32 mouse cellular contexts compared by ENCODE assay signal in the genomic region with DNA sequence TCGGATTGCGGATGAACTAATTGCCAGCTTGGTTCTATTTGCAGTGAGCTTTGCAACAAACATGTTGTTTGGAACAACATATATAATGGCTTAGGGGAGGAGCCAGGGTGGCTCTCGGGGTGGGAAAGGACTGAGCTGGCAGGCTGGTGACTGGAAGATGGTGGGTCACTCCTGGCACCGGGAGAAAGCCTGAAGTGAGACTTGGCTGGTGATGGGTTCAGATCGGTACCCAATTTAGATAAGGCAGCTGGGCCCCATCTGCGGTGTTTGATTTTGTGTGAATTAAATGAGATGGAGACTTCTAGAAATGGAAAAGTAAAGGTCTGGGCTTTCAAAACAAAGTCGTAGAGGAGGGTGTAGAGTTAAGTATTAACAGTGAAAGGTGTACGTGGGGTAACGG.
A peak's percentile ranks its signal among the peaks of the same experiment; 100 is the strongest.
DNase-seq lines count a peak whose midpoint lies in the region; ATAC-seq and TF ChIP-seq lines count a peak whose summit lies in the region.
"Had no signal": no experiment of that assay in that cellular context is flagged by ENCODE, and none has a peak within 500 bp of the region (broad histone marks: within the 10 kb centered on the region; RNA-seq: fewer than 3 reads in every experiment).

No protein-coding gene starts in this region.

- no peak for DNase-seq in forebrain, embryonic 11.5 days (ENCODE audit: low spot score)
- no peak for DNase-seq in midbrain, embryonic 10.5 days (ENCODE audit: low spot score)
- peak; percentile 66 for DNase-seq in forebrain, postnatal 0 days
- DNase-seq in gastrocnemius, postnatal 25 days: no peak
- DNase-seq: adrenal gland, adult 2 months; adrenal gland, postnatal 36 days; cerebellum, adult 2 months; cerebellum, postnatal 36 days; gastrocnemius, adult 2 months; heart, postnatal 14 days; kidney, adult 9 months; kidney, postnatal 10 days; layer of hippocampus, postnatal 36 days; liver, embryonic 13.5 days; lung, adult 18-20 months; lung, postnatal 4 days; right cerebral cortex, adult 18-20 months; spleen, adult 18-20 months; thymus, adult 18-20 months; thymus, postnatal 25 days had no signal

- H3K4me2 ChIP-seq in forebrain, embryonic 13.5 days: no peak overlapping the region
- H3K4me2 ChIP-seq in forebrain, embryonic 11.5 days (ENCODE audit: low read depth, low read length, severe bottlenecking): no peak overlapping the region
- H3K4me2 ChIP-seq in midbrain, embryonic 12.5 days (replicated peaks): no peak overlapping the region
- H3K4me2 ChIP-seq in forebrain, postnatal 0 days (ENCODE audit: low read depth): 0 out of 2 replicates have a peak overlapping the region, but pooled peaks have one; percentile 5
- H3K4me2 ChIP-seq in midbrain, embryonic 15.5 days: no peak overlapping the region
- H3K4me2 ChIP-seq: limb, embryonic 15.5 days; liver, embryonic 13.5 days had no signal

- TF ChIP-seq CTCF in forebrain, postnatal 0 days (IDR thresholded peaks at IDR 0.05; ENCODE audit: low read depth): no peak

- H3K4me3 ChIP-seq in forebrain, embryonic 13.5 days: no peak overlapping the region
- no peak overlapping the region for H3K4me3 ChIP-seq in forebrain, embryonic 11.5 days (ENCODE audit: low read depth, low read length)
- H3K4me3 ChIP-seq in midbrain, embryonic 12.5 days: no peak overlapping the region
- H3K4me3 ChIP-seq in midbrain, embryonic 10.5 days: no peak overlapping the region
- no peak overlapping the region for H3K4me3 ChIP-seq in forebrain, postnatal 0 days (ENCODE audit: low read depth, low read length)
- H3K4me3 ChIP-seq in midbrain, embryonic 15.5 days: no peak overlapping the region
- H3K4me3 ChIP-seq: gastrocnemius, adult 2 months; limb, embryonic 10.5 days; limb, embryonic 15.5 days; liver, embryonic 13.5 days; myocyte had no signal

- WGBS in forebrain, embryonic 13.5 days: 82% methylated on average over 9 of the region's 9 CpGs
- 90% methylated on average over 9 of the region's 9 CpGs for WGBS in forebrain, embryonic 11.5 days
- WGBS in midbrain, embryonic 12.5 days: 91% methylated on average over 9 of the region's 9 CpGs
- 91% methylated on average over 9 of the region's 9 CpGs for WGBS in midbrain, embryonic 10.5 days
- WGBS in forebrain, postnatal 0 days: 56% methylated on average over 9 of the region's 9 CpGs
- 90% methylated on average over 9 of the region's 9 CpGs for WGBS in midbrain, embryonic 15.5 days

- no peaks in the 10 kb centered on the region for H3K36me3 ChIP-seq in forebrain, embryonic 13.5 days (ENCODE audit: poor library complexity, severe bottlenecking)
- H3K36me3 ChIP-seq in forebrain, embryonic 11.5 days (ENCODE audit: control insufficient read depth, insufficient read depth, low read length): no peaks in the 10 kb centered on the region
- H3K36me3 ChIP-seq in midbrain, embryonic 12.5 days: no peaks in the 10 kb centered on the region
- no peaks in the 10 kb centered on the region for H3K36me3 ChIP-seq in midbrain, embryonic 10.5 days
- H3K36me3 ChIP-seq in forebrain, postnatal 0 days (ENCODE audit: insufficient read depth): no peaks in the 10 kb centered on the region
- H3K36me3 ChIP-seq in midbrain, embryonic 15.5 days (replicated peaks): no peaks in the 10 kb centered on the region
- H3K36me3 ChIP-seq: limb, embryonic 10.5 days; limb, embryonic 15.5 days; liver, embryonic 13.5 days had no signal

- no peak overlapping the region for H3K9ac ChIP-seq in forebrain, embryonic 13.5 days
- no peak overlapping the region for H3K9ac ChIP-seq in forebrain, embryonic 11.5 days (ENCODE audit: low read length)
- no peak overlapping the region for H3K9ac ChIP-seq in midbrain, embryonic 12.5 days (replicated peaks)
- 0 out of 2 replicates have a peak overlapping the region, but pooled peaks have one; percentile 37 for H3K9ac ChIP-seq in forebrain, postnatal 0 days
- H3K9ac ChIP-seq in midbrain, embryonic 15.5 days: no peak overlapping the region
- H3K9ac ChIP-seq: limb, embryonic 15.5 days; liver, embryonic 13.5 days had no signal

- peak overlapping the region; percentile 78 for H3K27ac ChIP-seq in forebrain, embryonic 13.5 days
- H3K27ac ChIP-seq in forebrain, embryonic 11.5 days (ENCODE audit: low read depth, low read length): no peak overlapping the region
- H3K27ac ChIP-seq in midbrain, embryonic 12.5 days (replicated peaks): peak overlapping the region; percentile 26; the same call in 1 of the 2 replicates
- no peak overlapping the region for H3K27ac ChIP-seq in midbrain, embryonic 10.5 days (replicated peaks)
- H3K27ac ChIP-seq in forebrain, postnatal 0 days (ENCODE audit: low read depth, low read length): peak overlapping the region; percentile 86
- peak overlapping the region; percentile 72; the same call in 1 of the 2 replicates for H3K27ac ChIP-seq in midbrain, embryonic 15.5 days
- H3K27ac ChIP-seq: gastrocnemius, adult 2 months; limb, embryonic 10.5 days; limb, embryonic 15.5 days; liver, embryonic 13.5 days; stomach, postnatal 0 days had no signal

- ATAC-seq in forebrain, embryonic 13.5 days: no peak
- no peak for ATAC-seq in forebrain, embryonic 11.5 days (replicated peaks; ENCODE audit: low FRiP score)
- no peak for ATAC-seq in midbrain, embryonic 12.5 days (ENCODE audit: low FRiP score, low read depth)
- peak; percentile 48; the same call in 1 of the 2 replicates for ATAC-seq in forebrain, postnatal 0 days
- ATAC-seq in midbrain, embryonic 15.5 days (replicated peaks): no peak
- no peak for ATAC-seq in monocyte, adult 5-6 weeks (replicated peaks; ENCODE audit: insufficient number of reproducible peaks, low FRiP score, low TSS enrichment, poor library complexity, severe bottlenecking)
- ATAC-seq: activated CD4-positive, CD25-positive, alpha-beta regulatory T cell, adult 4 months; intestine, embryonic 16.5 days; lung, postnatal 0 days had no signal

- H3K9me3 ChIP-seq in forebrain, embryonic 13.5 days (replicated peaks): no peaks in the 10 kb centered on the region
- H3K9me3 ChIP-seq in forebrain, embryonic 11.5 days (ENCODE audit: control insufficient read depth, low read length): no peaks in the 10 kb centered on the region
- no peaks in the 10 kb centered on the region for H3K9me3 ChIP-seq in midbrain, embryonic 12.5 days
- no peaks in the 10 kb centered on the region for H3K9me3 ChIP-seq in midbrain, embryonic 10.5 days (replicated peaks)
- H3K9me3 ChIP-seq in forebrain, postnatal 0 days (ENCODE audit: low read length): no peaks in the 10 kb centered on the region
- H3K9me3 ChIP-seq in midbrain, embryonic 15.5 days: no peaks in the 10 kb centered on the region
- H3K9me3 ChIP-seq: limb, embryonic 10.5 days; limb, embryonic 15.5 days; liver, embryonic 13.5 days had no signal

- no peaks in the 10 kb centered on the region for H3K27me3 ChIP-seq in forebrain, embryonic 13.5 days
- no peaks in the 10 kb centered on the region for H3K27me3 ChIP-seq in forebrain, embryonic 11.5 days (ENCODE audit: control insufficient read depth, insufficient read depth, low read length)
- no peaks in the 10 kb centered on the region for H3K27me3 ChIP-seq in midbrain, embryonic 12.5 days
- H3K27me3 ChIP-seq in midbrain, embryonic 10.5 days (ENCODE audit: low read depth, poor library complexity, severe bottlenecking): no peaks in the 10 kb centered on the region
- no peaks in the 10 kb centered on the region for H3K27me3 ChIP-seq in forebrain, postnatal 0 days (ENCODE audit: insufficient read depth, low read length)
- H3K27me3 ChIP-seq in midbrain, embryonic 15.5 days (replicated peaks): no peaks in the 10 kb centered on the region
- H3K27me3 ChIP-seq: CH12.LX; limb, embryonic 15.5 days; liver, embryonic 13.5 days had no signal

- H3K4me1 ChIP-seq in forebrain, embryonic 13.5 days: peaks cover 76% of the 10 kb centered on the region
- peaks cover 19% of the 10 kb centered on the region for H3K4me1 ChIP-seq in forebrain, embryonic 11.5 days (replicated peaks; ENCODE audit: control insufficient read depth, insufficient read depth, low read length)
- H3K4me1 ChIP-seq in midbrain, embryonic 12.5 days: peaks cover 59% of the 10 kb centered on the region
- peaks cover 49% of the 10 kb centered on the region for H3K4me1 ChIP-seq in midbrain, embryonic 10.5 days
- H3K4me1 ChIP-seq in forebrain, postnatal 0 days (ENCODE audit: insufficient read depth): peaks cover 40% of the 10 kb centered on the region
- H3K4me1 ChIP-seq in midbrain, embryonic 15.5 days: peaks cover 55% of the 10 kb centered on the region

Comparison
In these comparisons a context has a peak if more than half of its experiments do, and no peak if none do; other contexts are left out.
1. H3K27ac ChIP-seq: peak in forebrain, embryonic 13.5 days (single experiment), midbrain, embryonic 12.5 days (single experiment), forebrain, postnatal 0 days (single experiment) and midbrain, embryonic 15.5 days (single experiment); none in forebrain, embryonic 11.5 days (single experiment) and midbrain, embryonic 10.5 days (single experiment).